Mouse (Mus musculus): ENCODE measurements around the gene Nav2.

Gene Nav2

GRCm38 (mm10) chr7:49351596-49352258, 443.2 kb downstream of the Nav2 start:
- CTCF ChIA-PET = no interaction called here

GRCm38 (mm10) chr7:49357441-49358165, 449.1 kb downstream of the Nav2 start:
- CTCF ChIA-PET = no interaction called here

- CTCF ChIA-PET = interaction anchor here (0.5 kb wide), 1 partner anchor 86 kb away, joined by 3 read pairs; no protein-coding TSS in a partner anchor
Observed at GRCm38 (mm10) chr7:49359120-49359519, 450.6 kb downstream of the Nav2 start.

- CTCF ChIA-PET = no interaction called here
Observed at GRCm38 (mm10) chr7:49360597-49360996, 452.1 kb downstream of the Nav2 start.

- CTCF ChIA-PET = no interaction called here
Observed at GRCm38 (mm10) chr7:49361465-49362090, 453.1 kb downstream of the Nav2 start.

- CTCF ChIA-PET = interaction anchor here (0.6 kb wide), 1 partner anchor 16 kb away, joined by 3 read pairs; no protein-coding TSS in a partner anchor
Observed at GRCm38 (mm10) chr7:49364486-49365162, 456.1 kb downstream of the Nav2 start.

- CTCF ChIA-PET = no interaction called here
Observed at GRCm38 (mm10) chr7:49368590-49368989, 460.1 kb downstream of the Nav2 start.

GRCm38 (mm10) chr7:49369006-49369405, 460.5 kb downstream of the Nav2 start:
- CTCF ChIA-PET = no interaction called here

GRCm38 (mm10) chr7:49369809-49370473, 461.4 kb downstream of the Nav2 start:
- CTCF ChIA-PET = no interaction called here

GRCm38 (mm10) chr7:49371345-49371744, 462.8 kb downstream of the Nav2 start:
- CTCF ChIA-PET = no interaction called here

- CTCF ChIA-PET = no interaction called here
Observed at GRCm38 (mm10) chr7:49371972-49372371, 463.5 kb downstream of the Nav2 start.

- CTCF ChIA-PET = no interaction called here
Observed at GRCm38 (mm10) chr7:49373173-49373572, 464.7 kb downstream of the Nav2 start.

- CTCF ChIA-PET = no interaction called here
Observed at GRCm38 (mm10) chr7:49373661-49374060, 465.1 kb downstream of the Nav2 start.

GRCm38 (mm10) chr7:49375499-49375974, 467.0 kb downstream of the Nav2 start:
- CTCF ChIA-PET = no interaction called here

- CTCF ChIA-PET = interaction anchor here (0.7 kb wide), 1 partner anchor 29 kb away, joined by 3 read pairs; no protein-coding TSS in a partner anchor
Observed at GRCm38 (mm10) chr7:49378608-49379007, 470.1 kb downstream of the Nav2 start.

GRCm38 (mm10) chr7:49380940-49381339, 472.4 kb downstream of the Nav2 start:
- CTCF ChIA-PET = no interaction called here

GRCm38 (mm10) chr7:49382884-49383283, 474.4 kb downstream of the Nav2 start:
- CTCF ChIA-PET = no interaction called here

- CTCF ChIA-PET = no interaction called here
Observed at GRCm38 (mm10) chr7:49388137-49388536, 479.6 kb downstream of the Nav2 start.

- CTCF ChIA-PET = no interaction called here
Observed at GRCm38 (mm10) chr7:49390312-49390711, 481.8 kb downstream of the Nav2 start.

- CTCF ChIA-PET = no interaction called here
Observed at GRCm38 (mm10) chr7:49390829-49391228, 482.3 kb downstream of the Nav2 start.

GRCm38 (mm10) chr7:49392180-49392579, 483.7 kb downstream of the Nav2 start:
- CTCF ChIA-PET = no interaction called here

GRCm38 (mm10) chr7:49392834-49393233, 484.3 kb downstream of the Nav2 start:
- CTCF ChIA-PET = no interaction called here

Measured in spleen, embryonic (tissue).